Mouse (Mus musculus): ENCODE results near the gene Rftn1. TPM values are rescaled to one million over a fixed set of nuclear protein-coding genes. Genes with fewer than 3 reads are reported as not detected.

Gene Rftn1
- polyA plus RNA-seq, 1 experiment from 2014 or later, result 7.6 TPM

GRCm38 (mm10) chr17:50088054-50088453, 102.4 kb downstream of the Rftn1 start:
- 0 out of 2 replicates have a peak, but pooled peaks cover under 1% of the 10 kb centered on the region for H3K4me1 ChIP-seq (replicated peaks)
- 88% methylated on average over 3 of the region's 3 CpGs for WGBS
- H3K27me3 ChIP-seq (ENCODE audit: insufficient read depth, poor library complexity, severe bottlenecking), result no peaks in the 10 kb centered on the region
- H3K36me3 ChIP-seq, result no peaks in the 10 kb centered on the region
- no peak overlapping the region for H3K4me3 ChIP-seq
- H3K27ac ChIP-seq, result no peak overlapping the region
- H3K9me3 ChIP-seq, result no peaks in the 10 kb centered on the region
- DNase-seq (ENCODE audit: low spot score), result no peak

GRCm38 (mm10) chr17:50086887-50087286, 103.6 kb downstream of the Rftn1 start:
- 55% methylated on average over 4 of the region's 4 CpGs for WGBS
- no peak for DNase-seq (ENCODE audit: low spot score)
- H3K27ac ChIP-seq, result no peak overlapping the region
- no peaks in the 10 kb centered on the region for H3K36me3 ChIP-seq
- H3K4me1 ChIP-seq (replicated peaks), result peaks cover 7% of the 10 kb centered on the region; the same call in 1 of the 2 replicates
- no peaks in the 10 kb centered on the region for H3K9me3 ChIP-seq
- H3K4me3 ChIP-seq, result no peak overlapping the region
- no peaks in the 10 kb centered on the region for H3K27me3 ChIP-seq (ENCODE audit: insufficient read depth, poor library complexity, severe bottlenecking)

- no peak for DNase-seq (ENCODE audit: low spot score)
- peaks cover 13% of the 10 kb centered on the region; the same call in 1 of the 2 replicates for H3K4me1 ChIP-seq (replicated peaks)
- no peak overlapping the region for H3K4me3 ChIP-seq
- H3K9me3 ChIP-seq, result no peaks in the 10 kb centered on the region
- no peak overlapping the region for H3K27ac ChIP-seq
- H3K36me3 ChIP-seq, result no peaks in the 10 kb centered on the region
- WGBS, result 86% methylated on average over 6 of the region's 6 CpGs
- H3K27me3 ChIP-seq (ENCODE audit: insufficient read depth, poor library complexity, severe bottlenecking), result no peaks in the 10 kb centered on the region
Measured at GRCm38 (mm10) chr17:50084721-50085120, 105.8 kb downstream of the Rftn1 start.

GRCm38 (mm10) chr17:50083937-50084336, 106.5 kb downstream of the Rftn1 start:
- DNase-seq (ENCODE audit: low spot score), result no peak
- Histone ChIP-seq H3K4me1 (replicated peaks) (peaks cover 13% of the 10 kb centered on the region; the same call in 1 of the 2 replicates), H3K4me3 (no peak overlapping the region), H3K27ac (no peak overlapping the region), H3K36me3 (no peaks in the 10 kb centered on the region), H3K9me3 (no peaks in the 10 kb centered on the region), H3K27me3 (ENCODE audit: insufficient read depth, poor library complexity, severe bottlenecking) (no peaks in the 10 kb centered on the region)
- WGBS, result 88% methylated on average over 4 of the region's 4 CpGs

- H3K36me3 ChIP-seq, result no peaks in the 10 kb centered on the region
- 83% methylated on average over 3 of the region's 3 CpGs for WGBS
- peaks cover 13% of the 10 kb centered on the region; the same call in 1 of the 2 replicates for H3K4me1 ChIP-seq (replicated peaks)
- H3K27ac ChIP-seq, result no peak overlapping the region
- H3K4me3 ChIP-seq, result no peak overlapping the region
- no peak for DNase-seq (ENCODE audit: low spot score)
- H3K27me3 ChIP-seq (ENCODE audit: insufficient read depth, poor library complexity, severe bottlenecking), result no peaks in the 10 kb centered on the region
- H3K9me3 ChIP-seq, result no peaks in the 10 kb centered on the region
Measured at GRCm38 (mm10) chr17:50082947-50083346, 107.5 kb downstream of the Rftn1 start.

DNA sequence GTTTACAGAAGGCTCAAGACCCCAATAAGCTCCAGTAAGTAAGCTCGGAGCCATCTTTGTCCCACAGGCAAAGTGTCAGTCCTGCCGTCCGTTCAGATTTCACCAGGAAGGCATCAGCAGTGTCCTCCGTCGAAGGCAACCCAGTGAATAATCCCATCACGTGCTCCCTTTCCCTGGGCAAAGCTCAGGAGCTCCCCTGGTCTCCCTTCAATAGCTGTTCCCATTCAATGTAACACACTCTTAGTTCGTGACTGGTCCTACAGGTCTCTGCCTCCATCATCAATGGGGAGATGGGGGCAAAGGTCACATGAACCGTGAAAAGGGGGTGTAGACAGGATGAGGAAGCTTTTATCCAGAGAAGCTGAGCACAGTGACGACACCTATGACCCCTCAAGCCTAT, 108.8 kb downstream of the Rftn1 start:
- H3K36me3 ChIP-seq, result no peaks in the 10 kb centered on the region
- no peak overlapping the region for H3K4me3 ChIP-seq
- WGBS, result 46% methylated on average over 9 of the region's 9 CpGs
- no peak for DNase-seq (ENCODE audit: low spot score)
- H3K27me3 ChIP-seq (ENCODE audit: insufficient read depth, poor library complexity, severe bottlenecking), result no peaks in the 10 kb centered on the region
- H3K9me3 ChIP-seq, result no peaks in the 10 kb centered on the region
- H3K4me1 ChIP-seq (replicated peaks), result peaks cover 13% of the 10 kb centered on the region; the same call in 1 of the 2 replicates
- no peak overlapping the region for H3K27ac ChIP-seq

DNA sequence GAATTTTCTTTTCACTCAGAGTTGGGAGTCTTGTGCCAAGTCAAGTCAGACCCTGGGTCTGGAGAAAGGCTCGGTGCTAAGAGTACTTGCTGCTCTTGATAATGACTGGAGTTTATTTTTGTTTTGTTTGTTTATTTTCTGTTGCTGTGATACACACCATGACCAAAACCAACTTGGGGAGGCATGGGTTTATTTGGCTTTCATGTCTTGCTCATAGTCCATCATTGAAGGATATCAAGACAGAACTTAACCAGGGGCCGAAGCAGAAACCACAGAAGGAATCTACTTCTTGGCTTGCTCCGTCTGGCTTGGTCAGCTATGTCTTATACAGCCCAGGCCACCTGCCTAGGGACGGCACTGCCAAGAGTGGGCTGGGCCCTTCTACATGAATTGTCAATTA, 109.5 kb downstream of the Rftn1 start:
- H3K4me1 ChIP-seq (replicated peaks), result peaks cover 13% of the 10 kb centered on the region; the same call in 1 of the 2 replicates
- no peak for DNase-seq (ENCODE audit: low spot score)

GRCm38 (mm10) chr17:50078749-50079148, 111.7 kb downstream of the Rftn1 start:
- Histone ChIP-seq H3K27ac (no peak overlapping the region), H3K27me3 (ENCODE audit: insufficient read depth, poor library complexity, severe bottlenecking) (no peaks in the 10 kb centered on the region), H3K36me3 (no peaks in the 10 kb centered on the region), H3K9me3 (no peaks in the 10 kb centered on the region), H3K4me3 (no peak overlapping the region), H3K4me1 (replicated peaks) (peaks cover 13% of the 10 kb centered on the region; the same call in 1 of the 2 replicates)
- no peak for DNase-seq (ENCODE audit: low spot score)
- WGBS, result 97% methylated on average over 6 of the region's 6 CpGs

More for the DNA sequence above, 109.5 kb downstream of the Rftn1 start:
- no peaks in the 10 kb centered on the region for H3K9me3 ChIP-seq
- WGBS, result 89% methylated on average over 4 of the region's 4 CpGs
- H3K36me3 ChIP-seq, result no peaks in the 10 kb centered on the region
- no peak overlapping the region for H3K4me3 ChIP-seq
- H3K27ac ChIP-seq, result no peak overlapping the region
- H3K27me3 ChIP-seq (ENCODE audit: insufficient read depth, poor library complexity, severe bottlenecking), result no peaks in the 10 kb centered on the region

DNA sequence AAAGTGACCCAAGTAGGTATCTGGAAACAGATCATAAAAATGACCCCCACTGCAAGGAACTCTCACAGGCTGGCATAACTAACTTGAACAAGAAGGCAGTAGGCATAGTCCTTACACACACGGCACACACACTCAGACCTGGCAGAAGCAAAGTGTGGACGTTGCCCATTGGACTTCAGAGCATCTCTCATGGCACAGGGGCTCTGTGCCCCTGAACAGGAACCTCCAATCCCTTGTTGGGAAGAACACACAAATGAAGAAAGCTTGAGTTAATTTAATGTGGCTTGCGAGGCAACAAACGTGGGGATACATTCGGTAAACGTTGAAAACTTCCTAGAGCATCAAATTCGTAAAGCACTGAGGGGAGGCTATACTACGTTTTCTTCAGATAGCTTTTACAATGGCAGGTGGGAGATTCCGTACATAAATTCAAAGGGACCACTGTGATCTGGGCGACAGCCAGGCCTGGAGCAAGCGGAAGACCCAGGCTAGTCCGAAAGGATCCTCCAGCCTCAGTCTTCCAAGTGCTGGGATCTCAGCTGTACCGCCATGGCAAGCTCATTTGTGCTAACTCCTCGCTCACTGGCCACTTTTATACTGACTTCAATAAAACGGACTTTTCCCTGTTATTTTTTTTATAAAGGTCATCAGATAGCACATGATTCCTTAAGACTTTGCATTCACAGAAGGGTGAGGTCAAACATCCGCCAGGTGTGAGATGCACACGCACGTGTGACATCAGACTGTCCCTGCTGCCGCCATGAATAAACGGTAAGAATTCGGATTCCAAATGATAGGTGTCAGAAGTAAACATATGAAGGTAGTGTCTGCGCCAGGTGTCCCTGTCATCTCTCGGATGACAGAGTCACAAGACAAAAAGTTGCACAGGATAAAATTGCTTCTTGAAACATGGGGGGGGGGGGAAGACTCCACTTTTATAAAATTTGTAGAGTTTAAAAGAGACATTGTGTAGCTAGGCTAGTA, 117.2 kb downstream of the Rftn1 start:
- no peaks in the 10 kb centered on the region for H3K36me3 ChIP-seq
- no peak overlapping the region for H3K27ac ChIP-seq
- 94% methylated on average over 23 of the region's 23 CpGs for WGBS
- H3K4me1 ChIP-seq (replicated peaks), result peaks cover 7% of the 10 kb centered on the region
- no peaks in the 10 kb centered on the region for H3K27me3 ChIP-seq (ENCODE audit: insufficient read depth, poor library complexity, severe bottlenecking)
- no peak overlapping the region for H3K4me3 ChIP-seq
- no peaks in the 10 kb centered on the region for H3K9me3 ChIP-seq
- no peak for DNase-seq (ENCODE audit: low spot score)

DNA sequence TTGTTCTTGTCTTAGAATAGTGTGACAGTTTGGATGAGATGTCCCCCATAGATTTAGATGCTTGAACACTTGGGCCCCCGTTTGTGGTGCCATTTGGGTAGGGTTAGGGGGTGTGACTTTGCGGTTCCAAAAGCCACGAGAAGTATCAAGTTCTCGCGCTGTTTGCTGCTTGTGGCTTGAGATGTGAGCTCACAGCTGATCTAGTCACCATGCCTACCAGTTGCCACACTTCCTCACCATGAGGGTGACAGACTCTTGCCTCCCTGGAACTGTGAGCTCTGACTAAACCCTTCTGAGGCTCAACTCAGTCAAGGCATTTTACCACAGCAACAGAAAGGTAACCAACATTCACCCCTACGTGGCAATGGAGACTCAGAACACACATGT, 118.9 kb downstream of the Rftn1 start:
- peaks cover 7% of the 10 kb centered on the region for H3K4me1 ChIP-seq (replicated peaks)
- no peaks in the 10 kb centered on the region for H3K9me3 ChIP-seq
- H3K4me3 ChIP-seq, result no peak overlapping the region
- 80% methylated on average over 6 of the region's 6 CpGs for WGBS
- H3K27me3 ChIP-seq (ENCODE audit: insufficient read depth, poor library complexity, severe bottlenecking), result no peaks in the 10 kb centered on the region
- H3K27ac ChIP-seq, result no peak overlapping the region
- DNase-seq (ENCODE audit: low spot score), result no peak
- no peaks in the 10 kb centered on the region for H3K36me3 ChIP-seq

DNA sequence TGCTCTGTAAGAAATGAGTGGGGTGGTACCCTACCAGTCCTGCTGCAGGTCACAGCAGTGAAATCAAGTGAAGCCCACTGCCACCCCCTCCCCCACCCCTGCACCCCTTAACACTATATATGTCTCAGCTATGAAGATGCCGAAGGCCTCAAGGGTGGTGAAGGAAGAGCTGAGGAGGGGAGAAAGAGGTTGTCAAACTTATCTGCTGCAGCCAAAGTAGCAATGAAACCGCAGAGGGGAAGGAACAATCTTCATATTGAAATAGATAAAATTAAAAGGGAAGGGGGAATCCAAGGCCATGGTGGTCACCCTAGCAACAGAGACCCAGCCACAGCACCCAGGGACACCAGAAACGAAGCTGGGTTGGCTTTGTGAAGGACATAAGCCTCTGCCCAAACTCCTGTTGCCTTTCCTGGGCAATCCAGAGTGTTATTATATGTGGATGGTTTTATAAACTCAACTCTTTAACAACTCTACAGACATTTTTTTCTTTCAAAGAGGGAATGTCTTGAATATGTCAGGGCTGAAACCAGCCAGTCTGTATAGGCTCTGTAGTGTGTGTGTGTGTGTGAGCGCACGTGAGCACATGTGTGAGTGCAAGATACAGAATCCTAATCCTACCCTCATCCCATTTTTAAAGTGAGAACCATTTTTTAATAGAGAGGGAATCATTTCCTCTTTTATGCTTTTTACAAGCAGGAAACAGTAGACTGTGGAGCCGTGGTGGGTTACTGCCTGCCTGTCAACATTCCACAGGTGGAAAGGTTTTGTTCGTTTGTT, 119.5 kb downstream of the Rftn1 start:
- Histone ChIP-seq H3K9me3 (no peaks in the 10 kb centered on the region), H3K36me3 (no peaks in the 10 kb centered on the region), H3K4me3 (no peak overlapping the region), H3K4me1 (replicated peaks) (peaks cover 7% of the 10 kb centered on the region), H3K27me3 (ENCODE audit: insufficient read depth, poor library complexity, severe bottlenecking) (no peaks in the 10 kb centered on the region), H3K27ac (no peak overlapping the region)
- WGBS, result 86% methylated on average over 7 of the region's 7 CpGs
- DNase-seq (ENCODE audit: low spot score), result no peak

DNA sequence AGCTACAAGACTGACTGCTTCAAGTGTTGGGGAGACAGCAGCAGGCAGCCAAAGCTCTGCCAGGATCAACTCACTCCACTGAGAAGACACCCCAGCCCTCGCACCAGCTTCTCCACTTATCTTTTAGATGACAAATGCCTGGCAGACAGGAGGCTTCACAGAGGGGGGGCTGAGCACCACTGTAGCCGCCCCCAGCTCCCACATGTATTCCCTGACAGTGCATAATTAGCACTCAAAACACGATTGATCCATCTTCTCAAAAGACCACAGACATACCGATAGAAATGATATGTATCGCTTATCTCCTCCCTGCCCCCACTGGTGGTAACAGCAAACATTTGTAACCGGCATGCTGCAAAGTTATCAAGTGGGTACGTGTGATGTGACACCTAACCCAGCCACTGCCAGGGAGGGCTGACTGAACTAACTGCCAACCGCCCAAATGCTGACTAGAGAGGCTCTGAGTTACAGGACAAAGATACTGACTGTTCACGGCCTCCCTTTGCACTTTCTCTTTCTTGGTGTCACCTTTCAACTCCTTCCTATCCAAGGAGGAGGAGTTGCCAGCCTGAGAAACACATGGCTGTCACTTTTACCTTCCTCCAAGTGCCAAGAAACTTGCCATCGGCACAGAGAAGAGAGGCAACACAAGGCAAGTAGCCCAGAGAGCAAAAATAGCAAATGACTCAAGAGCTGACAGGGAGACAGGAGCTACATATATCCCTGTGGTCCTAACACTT, 120.4 kb downstream of the Rftn1 start:
- Histone ChIP-seq H3K27me3 (ENCODE audit: insufficient read depth, poor library complexity, severe bottlenecking) (no peaks in the 10 kb centered on the region), H3K36me3 (no peaks in the 10 kb centered on the region), H3K9me3 (no peaks in the 10 kb centered on the region), H3K4me1 (replicated peaks) (peaks cover 7% of the 10 kb centered on the region), H3K4me3 (no peak overlapping the region), H3K27ac (no peak overlapping the region)
- no peak for DNase-seq (ENCODE audit: low spot score)
- 53% methylated on average over 10 of the region's 10 CpGs for WGBS
